Mouse (Mus musculus): ENCODE measurements around the gene Gm21663.
"Not testable (repeated sequence)": the region's sequence is repeated elsewhere in the genome, so short reads cannot be mapped to it uniquely, and the experiment has no call there.

Gm21663 gene

DNA sequence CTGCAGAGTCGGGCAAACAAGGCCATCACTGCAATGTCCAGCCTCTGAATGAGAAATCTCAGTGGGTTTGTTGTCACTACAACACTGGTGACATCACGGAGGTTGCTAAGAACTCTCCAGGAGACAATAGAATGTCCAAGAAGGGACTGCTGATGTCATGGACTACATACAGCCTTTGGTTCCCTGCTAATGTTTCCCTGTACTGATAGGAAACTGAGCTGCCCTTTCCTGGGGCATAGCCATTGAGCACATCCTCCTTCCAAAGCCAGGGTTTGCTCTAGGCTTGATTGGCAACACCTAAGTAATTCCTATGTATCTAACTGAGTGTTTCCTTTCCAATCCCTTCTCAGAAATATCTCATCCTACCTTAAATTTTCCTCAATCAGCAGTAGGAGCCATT is at the start of gene Gm21663:
TSS of gene Gm21663 (minus strand) at position 101 of the 400 bp plus-strand sequence.
- DNase-seq: not testable (repeated sequence)

DNA sequence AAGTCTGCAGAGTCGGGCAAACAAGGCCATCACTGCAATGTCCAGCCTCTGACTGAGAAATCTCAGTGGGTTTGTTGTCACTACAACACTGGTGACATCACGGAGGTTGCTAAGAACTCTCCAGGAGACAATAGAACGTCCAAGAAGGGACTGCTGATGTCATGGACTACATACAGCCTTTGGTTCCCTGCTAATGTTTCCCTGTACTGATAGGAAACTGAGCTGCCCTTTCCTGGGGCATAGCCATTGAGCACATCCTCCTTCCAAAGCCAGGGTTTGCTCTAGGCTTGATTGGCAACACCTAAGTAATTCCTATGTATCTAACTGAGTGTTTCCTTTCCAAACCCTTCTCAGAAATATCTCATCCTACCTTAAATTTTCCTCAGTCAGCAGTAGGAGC is 46.4 kb upstream of the Gm21663 start, which contains the start of gene Gm21698:
TSS of gene Gm21698 (minus strand) at position 101 of the 400 bp plus-strand sequence.
- DNase-seq: not testable (repeated sequence)

- not testable (repeated sequence) for DNase-seq
Observed at GRCm38 (mm10) chr5:25972563-25972962, 30.4 kb upstream of the Gm21663 start, which contains the start of gene Gm21680. TSS of gene Gm21680 (minus strand) at chr5:25972663.

DNA sequence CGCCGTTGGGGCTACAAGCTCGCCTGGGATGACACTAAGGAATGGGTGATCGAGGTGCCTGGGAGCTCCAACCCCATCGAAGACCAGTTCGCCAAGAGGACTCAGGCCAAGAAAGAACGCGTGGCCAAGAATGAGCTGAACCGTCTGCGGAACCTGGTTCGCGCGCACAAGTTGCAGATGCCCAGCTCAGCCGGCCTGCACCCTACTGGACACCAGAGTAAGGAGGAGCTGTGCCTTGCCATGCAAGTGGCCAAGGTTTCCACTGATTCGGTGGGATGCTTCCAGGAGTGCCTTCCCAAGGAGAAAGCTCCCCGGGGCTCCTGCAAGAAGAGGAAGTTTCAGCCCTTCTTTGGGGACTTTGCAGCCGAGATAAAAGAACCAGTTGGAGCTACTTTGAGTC is 14.9 kb upstream of the Gm21663 start:
- not testable (repeated sequence) for DNase-seq

DNA sequence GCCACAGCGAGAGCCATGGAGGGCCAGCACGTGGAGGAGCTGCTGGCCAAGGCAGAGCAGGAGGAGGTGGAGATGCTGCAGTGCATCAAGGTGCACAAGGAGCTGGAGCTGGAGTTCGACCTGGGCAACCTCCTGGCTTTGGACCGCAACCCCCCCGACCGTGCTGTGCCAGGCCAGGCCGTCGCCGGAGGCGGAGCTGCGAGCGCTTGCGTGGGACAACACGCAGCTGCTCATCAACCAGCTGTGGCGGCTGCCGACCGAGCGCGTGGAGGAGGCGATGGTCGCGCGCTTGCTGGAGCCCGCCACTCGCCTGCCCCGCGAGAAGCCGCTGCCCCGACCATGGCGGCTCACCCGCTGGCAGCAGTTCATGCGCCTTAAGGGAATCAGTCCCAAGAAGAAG is 14.4 kb upstream of the Gm21663 start:
- not testable (repeated sequence) for DNase-seq

GRCm38 (mm10) chr5:25954317-25954716 is 12.1 kb upstream of the Gm21663 start, which contains the start of gene Gm21671:
TSS of gene Gm21671 (minus strand) at chr5:25954417.
- not testable (repeated sequence) for DNase-seq

DNA sequence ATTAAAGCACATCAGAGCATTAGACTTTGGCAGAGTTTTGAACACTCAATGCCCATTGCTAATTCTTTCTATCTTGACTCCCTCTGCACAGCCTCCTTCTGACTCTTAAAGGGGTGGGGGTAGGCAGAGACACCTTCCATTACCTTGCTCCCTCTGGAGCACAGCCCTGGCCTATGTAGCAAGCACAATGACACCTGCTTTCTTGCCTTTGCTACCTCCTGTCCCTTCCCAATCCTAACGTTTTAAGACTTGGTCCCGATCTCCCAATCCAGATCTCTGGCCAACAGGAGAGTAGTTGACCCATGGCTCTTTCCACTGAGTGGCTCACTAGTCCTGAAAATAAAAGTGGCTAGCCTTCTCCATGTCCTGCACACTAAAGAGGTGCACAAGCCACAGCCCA is 3.2 kb upstream of the Gm21663 start:
- DNase-seq: not testable (repeated sequence)

DNA sequence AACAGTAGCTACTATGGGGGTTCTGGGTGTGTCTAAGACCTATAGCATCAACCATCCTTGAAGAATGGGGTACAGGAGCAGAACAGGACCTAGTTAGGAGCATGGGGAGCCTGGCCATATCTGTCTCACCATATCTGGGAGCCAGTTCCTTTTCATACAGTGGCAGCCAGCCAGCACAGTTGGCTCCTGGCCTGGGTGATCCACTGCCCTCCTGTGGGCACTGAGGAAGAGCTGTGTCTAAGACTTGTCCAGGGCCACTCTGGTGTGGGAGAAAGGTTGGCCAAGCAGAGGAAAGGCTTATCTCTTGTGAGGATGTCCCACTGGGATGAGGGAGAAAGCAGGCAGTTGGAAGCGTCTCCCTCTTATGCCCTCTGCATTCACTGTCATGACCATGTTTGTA is 50.9 kb downstream of the Gm21663 start:
- peak; percentile 90 for DNase-seq

DNA sequence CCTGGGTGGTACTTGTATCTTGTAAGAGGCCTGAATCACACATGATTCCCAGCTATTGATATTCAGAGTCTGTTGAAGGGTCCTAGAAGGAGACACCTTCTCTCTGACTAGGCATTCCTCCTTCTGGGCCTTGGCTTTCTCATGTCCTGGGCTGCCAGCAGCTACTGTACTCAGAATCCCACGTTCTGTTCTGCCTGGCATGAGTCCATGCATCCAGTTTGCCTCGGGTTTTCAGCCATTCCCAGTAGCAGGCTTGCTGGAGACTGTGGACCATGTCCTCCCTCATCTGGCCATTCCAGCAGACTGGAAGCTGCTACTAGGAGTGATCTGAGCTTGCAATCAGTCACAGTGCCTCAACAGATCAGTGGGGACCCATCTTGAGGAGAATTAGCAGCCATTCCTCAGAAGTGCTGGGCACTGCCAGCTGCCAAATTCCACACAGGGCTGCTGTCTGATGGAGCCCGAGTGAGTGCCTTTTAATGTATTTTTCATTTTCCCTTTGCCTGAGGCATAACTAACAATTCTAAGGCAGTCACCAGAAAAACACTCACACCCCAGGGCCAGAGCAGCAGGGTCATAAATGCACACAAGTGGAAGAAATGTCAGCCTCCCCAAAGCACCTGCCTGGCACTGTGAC is 52.3 kb downstream of the Gm21663 start:
- DNase-seq: peak; percentile 7

DNA sequence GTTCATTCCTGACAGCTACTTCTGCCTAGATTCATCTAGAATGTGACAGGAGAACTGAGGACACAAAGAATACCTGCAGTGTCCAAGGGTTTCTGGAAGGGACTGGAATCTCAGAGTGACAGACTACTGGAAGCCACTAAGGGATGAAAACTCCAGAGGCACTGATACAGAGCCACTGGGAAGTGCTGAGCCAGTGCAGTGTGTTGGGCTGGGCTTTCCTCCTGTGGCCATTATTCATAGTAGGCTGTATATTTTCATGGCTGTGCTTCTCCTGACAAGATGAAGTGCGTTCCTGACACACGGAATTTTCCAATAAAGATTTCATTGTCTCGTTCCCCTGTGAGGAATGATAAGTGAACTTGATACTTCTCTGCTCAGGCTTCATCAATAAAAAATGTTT is 55.5 kb downstream of the Gm21663 start:
- no peak for DNase-seq

Data from cerebellum, adult 8-10 months (tissue).